Mouse (Mus musculus) forebrain, postnatal 0 days (tissue): ENCODE data around the gene Kdm2b. TPM values are rescaled to one million over a fixed set of nuclear protein-coding genes. Genes with fewer than 3 reads are reported as not detected.

Experiments used
- ATAC-seq: fragments of 200-750 bp; cut with Nextera tagmentation; 2 replicates; pipeline ENCODE4 v1.8.0; 2017; ENCODE audit warnings: mild to moderate bottlenecking, moderate library complexity
- DNase-seq: peaks from one replicate; pipeline ENCODE4 v3.0.0-alpha.2; 2015
- H3K27ac ChIP-seq: fragments of 300-500 bp; sonication (generic); 2 replicates; pipeline ENCODE4 v1.5.1; 2014; ENCODE audit warnings: low read depth, mild to moderate bottlenecking, antibody characterized with exemption, low read length, moderate library complexity, mixed read lengths
- H3K27me3 ChIP-seq: fragments of 300-500 bp; sonication (generic); 2 replicates; pipeline ENCODE4 v1.6.1; 2014; ENCODE audit warnings: mild to moderate bottlenecking, low read length, mixed read lengths; ENCODE audit not compliant: insufficient read depth
- H3K36me3 ChIP-seq: fragments of 300-500 bp; sonication (generic); 2 replicates; pipeline ENCODE4 v1.6.1; 2014; ENCODE audit warnings: mild to moderate bottlenecking, moderate library complexity; ENCODE audit not compliant: insufficient read depth
- H3K4me1 ChIP-seq: fragments of 300-500 bp; sonication (generic); 2 replicates; pipeline ENCODE4 v1.6.1; 2014; ENCODE audit warnings: antibody characterized with exemption; ENCODE audit not compliant: insufficient read depth
- H3K4me2 ChIP-seq: fragments of 300-500 bp; sonication (generic); 2 replicates; pipeline ENCODE4 v1.6.1; 2014; ENCODE audit warnings: low read depth, mild to moderate bottlenecking, moderate library complexity
- H3K4me3 ChIP-seq: fragments of 300-500 bp; sonication (generic); 2 replicates; pipeline ENCODE4 v1.5.1; 2014; ENCODE audit warnings: low read depth, low read length, mixed read lengths
- H3K9ac ChIP-seq: fragments of 300-500 bp; sonication (generic); 2 replicates; pipeline ENCODE4 v1.6.1; 2014; ENCODE audit warnings: mild to moderate bottlenecking
- H3K9me3 ChIP-seq: fragments of 300-500 bp; sonication (generic); 2 replicates; pipeline ENCODE4 v1.6.1; 2016; ENCODE audit warnings: low read length
- CTCF ChIP-seq: sonication (generic); IDR thresholded peaks from 2 replicates; pipeline ENCODE4 v1.5.1; 2016; ENCODE audit warnings: antibody characterized with exemption, control low read depth, low read depth
- WGBS: fragments of 180-500 bp; shearing (Covaris S2); extraction: QIAGEN DNeasy Blood & Tissue Kit; methylation state at CpG from one replicate; pipeline ENCODE4 v1.1.7; 2014; 5-methylcytosine and 5-hydroxymethylcytosine counted together
- polyA plus RNA-seq: library from polyadenylated mRNA; unstranded; fragments of >200 nt; fragmentation: Nextera tagmentation; extraction: Ambion mirVana; gene quantifications from 2 replicates; pipeline ENCODE4 v1.2.1, GENCODE M21; 2015
- total RNA-seq: library from RNA; depleted of rRNA; stranded (reverse); fragments of >200 nt; gene quantifications from 2 replicates; pipeline ENCODE4 v1.2.3, GENCODE M21; 2014; rRNA removed

The Kdm2b gene
- total RNA-seq (127 and 158 TPM in 2 replicates), polyA plus RNA-seq (84.6 and 91.7 TPM in 2 replicates)

GRCm38 (mm10) chr5:122989551-122990330 lies at the start of gene Kdm2b:
TSS of gene Kdm2b (minus strand) at chr5:122989823.
- Histone ChIP-seq H3K27me3 (no peaks in the 10 kb centered on the region), H3K9me3 (no peaks in the 10 kb centered on the region), H3K4me3 (peak within 1 kb of the TSS; percentile 77), H3K36me3 (no peaks in the 10 kb centered on the region), H3K4me2 (peak within 1 kb of the TSS; percentile 99), H3K27ac (peak within 1 kb of the TSS; percentile 85), H3K4me1 (peaks cover 18% of the 10 kb centered on the region), H3K9ac (peak within 1 kb of the TSS; percentile 64)
- no peak for DNase-seq
- 5% methylated on average over 15 of the region's 15 CpGs for WGBS
- no peak for TF ChIP-seq CTCF
- peak; percentile 14; the same call in 1 of the 2 replicates for ATAC-seq

- Histone ChIP-seq H3K36me3 (no peaks in the 10 kb centered on the region), H3K9me3 (no peaks in the 10 kb centered on the region), H3K27me3 (no peaks in the 10 kb centered on the region), H3K27ac (no peak overlapping the region), H3K4me3 (peak overlapping the region; percentile 12; the same call in 1 of the 2 replicates), H3K4me1 (no peaks in the 10 kb centered on the region), H3K9ac (no peak overlapping the region), H3K4me2 (peak overlapping the region; percentile 37)
- ATAC-seq (no peak), DNase-seq (no peak)
- no peak for TF ChIP-seq CTCF
- WGBS = 4% methylated on average over 25 of the region's 25 CpGs
These were observed 49.6 kb upstream of the Kdm2b start for GRCm38 (mm10) chr5:123039120-123039752.

- 78% methylated on average over 5 of the region's 5 CpGs for WGBS
- H3K36me3 ChIP-seq = no peaks in the 10 kb centered on the region
- ATAC-seq (no peak), DNase-seq (no peak)
- no peaks in the 10 kb centered on the region for H3K9me3 ChIP-seq
- H3K27ac ChIP-seq = no peak overlapping the region
- no peaks in the 10 kb centered on the region for H3K27me3 ChIP-seq
- no peak overlapping the region for H3K4me3 ChIP-seq
- H3K4me2 ChIP-seq = no peak overlapping the region
- H3K4me1 ChIP-seq = no peaks in the 10 kb centered on the region
- H3K9ac ChIP-seq = no peak overlapping the region
- no peak for TF ChIP-seq CTCF
These were observed 48.5 kb upstream of the Kdm2b start for GRCm38 (mm10) chr5:123038115-123038514.

GRCm38 (mm10) chr5:123035564-123035963 lies 45.9 kb upstream of the Kdm2b start:
- no peak for DNase-seq

DNA sequence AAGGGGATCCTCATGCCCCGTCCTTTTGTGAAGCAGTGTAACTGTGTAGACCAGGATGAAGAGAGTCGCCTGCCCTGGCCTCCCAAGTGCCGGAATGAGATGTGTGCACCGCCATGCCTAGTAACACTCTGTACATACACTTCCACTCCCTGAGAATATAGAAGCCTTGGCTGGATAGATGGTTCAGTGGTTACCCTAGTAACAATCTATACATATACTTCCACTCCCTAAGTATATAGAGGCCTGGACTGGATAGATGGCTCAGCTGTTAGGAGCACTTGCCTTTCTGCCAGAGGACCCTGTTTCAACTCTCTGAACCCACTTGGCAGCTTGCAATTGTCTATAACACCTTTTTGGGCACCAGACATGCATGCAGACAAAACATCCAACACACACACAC lies 45.5 kb upstream of the Kdm2b start:
- Histone ChIP-seq H3K36me3 (peaks cover 3% of the 10 kb centered on the region; the same call in 1 of the 2 replicates), H3K4me2 (no peak overlapping the region), H3K27ac (no peak overlapping the region), H3K4me1 (no peaks in the 10 kb centered on the region), H3K27me3 (no peaks in the 10 kb centered on the region), H3K4me3 (no peak overlapping the region), H3K9ac (no peak overlapping the region), H3K9me3 (no peaks in the 10 kb centered on the region)
- WGBS = 88% methylated on average over 4 of the region's 4 CpGs
- no peak for DNase-seq
- no peak for ATAC-seq
- TF ChIP-seq CTCF = no peak

More at GRCm38 (mm10) chr5:123035564-123035963, 45.9 kb upstream of the Kdm2b start:
- Histone ChIP-seq H3K27me3 (no peaks in the 10 kb centered on the region), H3K9ac (no peak overlapping the region), H3K4me2 (no peak overlapping the region), H3K9me3 (no peaks in the 10 kb centered on the region), H3K4me3 (no peak overlapping the region), H3K36me3 (peaks cover 3% of the 10 kb centered on the region; the same call in 1 of the 2 replicates), H3K27ac (no peak overlapping the region), H3K4me1 (no peaks in the 10 kb centered on the region)
- no peak for TF ChIP-seq CTCF
- 23% methylated on average over 6 of the region's 6 CpGs for WGBS
- ATAC-seq = no peak

DNA sequence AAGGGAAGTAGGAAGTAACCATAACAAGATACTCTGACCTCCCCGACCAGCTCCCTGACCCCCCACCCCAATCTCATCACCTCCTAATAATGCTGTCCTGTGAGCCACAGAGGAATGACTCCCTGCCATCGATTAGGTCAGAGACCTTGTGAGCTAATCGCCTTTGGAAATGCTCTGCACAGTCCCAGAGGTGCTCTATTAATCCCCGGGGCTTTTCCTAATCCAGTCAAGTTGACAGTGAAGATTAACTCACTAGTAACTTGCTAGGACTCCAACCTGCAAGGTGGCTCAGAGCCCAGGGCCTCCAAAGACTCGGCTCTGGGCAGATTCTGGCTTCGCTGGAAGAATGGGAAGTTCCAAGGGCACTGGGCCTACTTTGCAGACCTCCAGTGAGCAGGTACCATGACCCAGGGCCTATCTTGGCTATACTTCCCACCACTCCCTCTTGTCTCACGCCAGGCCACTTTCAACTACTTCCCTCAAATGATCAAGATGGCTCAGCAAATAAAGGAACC lies 44.1 kb upstream of the Kdm2b start:
- 67% methylated on average over 7 of the region's 7 CpGs for WGBS
- Histone ChIP-seq H3K4me2 (no peak overlapping the region), H3K36me3 (peaks cover 8% of the 10 kb centered on the region), H3K4me1 (no peaks in the 10 kb centered on the region), H3K9me3 (no peaks in the 10 kb centered on the region), H3K27ac (no peak overlapping the region), H3K4me3 (no peak overlapping the region), H3K27me3 (no peaks in the 10 kb centered on the region), H3K9ac (no peak overlapping the region)
- no peak for TF ChIP-seq CTCF
- DNase-seq = no peak
- ATAC-seq = no peak

GRCm38 (mm10) chr5:123031312-123031711 lies 41.7 kb upstream of the Kdm2b start:
- H3K4me2 ChIP-seq = no peak overlapping the region
- 91% methylated on average over 3 of the region's 3 CpGs for WGBS
- no peaks in the 10 kb centered on the region for H3K27me3 ChIP-seq
- DNase-seq (no peak), ATAC-seq (no peak)
- H3K9ac ChIP-seq = no peak overlapping the region
- no peaks in the 10 kb centered on the region for H3K4me1 ChIP-seq
- peaks cover 8% of the 10 kb centered on the region for H3K36me3 ChIP-seq
- TF ChIP-seq CTCF = peak; percentile 10; the same call in 1 of the 2 replicates
- no peak overlapping the region for H3K4me3 ChIP-seq
- H3K9me3 ChIP-seq = no peaks in the 10 kb centered on the region
- no peak overlapping the region for H3K27ac ChIP-seq
